Mouse (Mus musculus) embryo, embryonic 9.5 days (tissue): ENCODE data around the gene Psmd2.

Experiments
- DNase-seq: peaks from one replicate; pipeline ENCODE4 v3.0.0-alpha.2; 2017; ENCODE audit errors: extremely low spot score

The Psmd2 gene

DNA sequence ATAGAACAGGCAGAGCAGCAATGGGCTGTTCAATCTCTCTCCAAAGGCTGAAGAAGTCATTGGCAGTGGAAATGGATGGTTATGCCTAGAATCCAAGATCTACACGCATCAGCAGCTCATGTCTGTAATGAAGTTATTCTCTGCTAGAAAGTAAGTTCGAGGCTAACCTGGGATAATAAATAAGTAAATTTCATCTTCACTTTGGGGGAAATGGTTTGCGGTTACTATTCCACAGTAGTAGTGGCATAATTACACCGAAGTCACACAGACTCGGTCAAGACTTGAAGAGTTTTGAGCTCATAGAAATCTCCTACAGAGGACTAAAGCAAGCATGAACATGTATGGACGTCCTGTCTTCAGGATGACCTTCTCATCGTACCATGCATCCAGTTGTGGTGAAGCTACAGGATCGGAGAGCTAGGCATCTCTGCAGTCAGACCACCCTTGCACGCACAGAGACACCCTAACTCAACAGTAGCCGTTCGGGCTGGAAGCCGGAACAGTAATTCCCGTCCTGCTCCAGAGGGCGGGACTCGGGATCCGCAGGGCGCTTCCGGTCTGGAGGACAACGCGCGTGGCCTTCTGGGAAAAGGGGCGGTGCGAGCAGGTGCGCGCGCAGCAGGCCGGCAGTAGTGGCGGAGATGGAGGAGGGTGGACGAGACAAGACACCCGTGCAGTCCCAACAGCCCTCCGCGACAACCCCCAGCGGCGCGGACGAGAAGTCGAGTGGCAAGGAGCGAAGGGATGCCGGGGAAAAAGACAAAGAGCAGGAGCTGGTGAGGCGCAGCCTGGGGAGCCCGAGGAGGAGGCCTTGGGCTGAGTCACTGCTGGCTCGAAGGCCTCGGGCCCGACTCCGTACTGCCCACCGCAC lies at the start of gene Psmd2:
TSS of gene Psmd2 (plus strand) at position 577 of the 871 bp plus-strand sequence.
- DNase-seq = peak; percentile 96

DNA sequence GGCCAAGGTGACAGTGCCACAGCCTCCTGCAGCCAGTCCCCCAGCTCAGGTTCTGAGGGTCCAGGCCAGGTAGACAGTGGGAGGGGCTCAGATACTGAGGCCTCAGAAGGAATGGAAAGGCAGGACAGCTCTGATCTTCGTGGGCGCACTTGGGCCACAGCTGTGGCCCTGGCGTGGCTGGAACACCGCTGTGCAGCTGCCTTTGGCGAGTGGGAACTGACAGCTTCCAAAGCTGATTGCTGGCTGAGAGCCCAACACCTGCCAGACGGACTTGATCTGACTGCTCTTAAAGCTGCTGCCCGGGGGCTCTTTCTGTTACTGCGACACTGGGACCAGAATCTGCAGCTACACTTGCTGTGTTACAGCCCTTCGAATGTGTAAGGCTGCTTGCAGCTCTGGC lies 46.7 kb upstream of the Psmd2 start:
- no peak for DNase-seq

DNA sequence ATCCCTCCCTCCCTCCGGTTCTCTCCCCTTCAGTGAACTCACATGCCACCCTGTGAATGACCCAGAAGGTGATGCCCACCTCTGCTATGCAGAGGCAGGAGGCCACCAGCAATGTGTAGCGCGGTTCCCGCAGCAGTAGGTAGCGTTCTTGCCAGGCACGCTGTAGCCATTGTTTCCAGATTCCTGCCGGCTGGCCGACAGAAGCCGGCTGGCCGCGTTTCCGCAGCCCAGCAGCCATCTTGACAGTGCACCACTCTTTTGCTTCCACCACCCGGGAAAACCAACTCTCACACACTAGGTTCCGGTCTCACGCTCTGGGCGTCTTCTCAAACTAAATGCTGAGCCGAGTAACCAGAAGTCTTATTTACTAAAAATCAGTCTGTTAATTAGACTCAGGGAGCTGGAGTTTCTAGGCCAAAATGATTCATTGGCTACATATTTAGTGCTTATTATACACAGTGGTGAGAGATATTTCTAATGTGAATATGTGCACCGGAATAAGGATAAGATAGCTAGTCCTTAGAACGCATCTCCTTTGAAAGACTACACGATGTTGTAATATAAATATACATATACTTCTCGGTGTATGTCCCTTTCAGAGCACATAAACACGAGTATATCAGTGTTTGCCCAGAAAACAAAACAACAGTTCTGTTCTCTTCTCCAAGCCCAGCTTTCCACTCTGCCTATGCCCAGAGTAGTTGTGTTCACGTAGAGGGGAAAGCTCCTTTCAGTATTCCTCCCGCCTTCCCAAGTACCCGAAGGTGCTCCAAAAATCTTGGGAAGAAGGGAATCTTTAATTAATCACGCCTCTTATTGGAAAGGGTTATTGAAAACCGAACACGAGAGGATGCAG lies 40.7 kb upstream of the Psmd2 start:
- DNase-seq = peak; percentile 91

GRCm38 (mm10) chr16:20611357-20612227 lies 39.9 kb upstream of the Psmd2 start, which contains the start of the genes Eef1akmt4, Gm49333 and Alg3:
TSS of gene Eef1akmt4 (plus strand) at chr16:20611593.
TSS of gene Gm49333 (plus strand) at chr16:20611610.
TSS of gene Alg3 (minus strand) at chr16:20611735.
- peak; percentile 89 for DNase-seq

DNA sequence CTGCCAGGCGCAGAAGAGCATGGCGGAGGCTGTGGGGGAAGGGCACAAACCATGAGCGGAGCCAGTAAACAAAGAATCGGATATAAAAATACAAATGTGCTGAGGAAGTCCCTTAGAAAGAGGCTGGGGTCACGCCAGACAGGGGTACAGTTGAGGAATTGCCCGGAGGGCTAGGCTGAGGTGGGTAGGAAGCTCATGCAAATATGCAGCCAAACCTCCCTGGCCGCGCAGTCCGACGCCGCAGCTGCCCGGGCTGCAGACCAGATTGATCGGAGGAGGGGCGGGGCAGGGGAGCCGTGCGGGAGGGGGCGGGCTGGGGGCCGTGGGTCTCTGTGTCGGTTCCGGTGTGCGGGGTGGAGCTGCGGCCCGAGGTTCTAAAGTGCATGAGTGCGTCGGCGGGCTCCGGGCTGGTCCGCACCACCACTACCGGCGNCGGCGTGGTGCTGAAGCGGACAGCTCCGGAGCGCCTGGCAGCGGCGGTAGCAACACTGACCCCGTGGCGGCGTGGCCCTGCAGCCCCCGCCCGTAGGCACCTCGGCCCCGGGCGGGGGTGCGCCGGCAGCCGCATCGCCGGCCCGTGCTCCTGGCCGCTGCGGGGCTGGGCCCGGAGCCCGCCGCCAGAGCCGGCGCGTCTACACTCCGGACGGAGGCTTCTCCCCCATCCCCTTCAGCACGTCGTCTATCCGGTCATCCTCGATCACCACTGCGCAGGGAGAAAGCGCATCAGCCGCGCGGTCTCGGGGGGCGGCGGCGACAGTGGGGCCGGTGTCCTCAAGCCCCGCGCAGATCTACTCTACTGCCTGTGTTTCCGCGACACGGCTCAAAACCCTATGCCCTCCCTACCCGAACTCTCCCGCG lies 31.7 kb upstream of the Psmd2 start:
- peak; percentile 68 for DNase-seq

DNA sequence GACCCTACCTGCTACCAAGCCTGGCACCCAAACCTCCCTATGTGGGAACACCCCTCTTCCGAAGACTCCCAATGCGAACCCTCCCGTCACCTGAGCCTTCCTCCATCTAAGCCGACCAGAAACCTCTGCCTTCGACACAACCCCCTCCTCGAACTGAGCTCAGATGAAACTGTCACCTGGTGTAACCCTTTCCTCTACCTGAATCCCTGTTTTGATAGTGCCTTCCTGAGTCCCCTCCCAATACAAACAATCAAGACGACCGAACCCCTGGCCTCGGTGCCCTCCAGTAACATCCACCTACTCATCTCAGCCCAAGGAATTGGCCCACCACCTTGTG lies 31.1 kb upstream of the Psmd2 start:
- peak; percentile 27 for DNase-seq

- no peak for DNase-seq
Observed at GRCm38 (mm10) chr16:20620751-20621190, 30.7 kb upstream of the Psmd2 start.

- DNase-seq = peak; percentile 81
Observed at GRCm38 (mm10) chr16:20621191-20621990, 30.1 kb upstream of the Psmd2 start, which contains the start of gene Camk2n2. TSS of gene Camk2n2 (minus strand) at chr16:20621287.

DNA sequence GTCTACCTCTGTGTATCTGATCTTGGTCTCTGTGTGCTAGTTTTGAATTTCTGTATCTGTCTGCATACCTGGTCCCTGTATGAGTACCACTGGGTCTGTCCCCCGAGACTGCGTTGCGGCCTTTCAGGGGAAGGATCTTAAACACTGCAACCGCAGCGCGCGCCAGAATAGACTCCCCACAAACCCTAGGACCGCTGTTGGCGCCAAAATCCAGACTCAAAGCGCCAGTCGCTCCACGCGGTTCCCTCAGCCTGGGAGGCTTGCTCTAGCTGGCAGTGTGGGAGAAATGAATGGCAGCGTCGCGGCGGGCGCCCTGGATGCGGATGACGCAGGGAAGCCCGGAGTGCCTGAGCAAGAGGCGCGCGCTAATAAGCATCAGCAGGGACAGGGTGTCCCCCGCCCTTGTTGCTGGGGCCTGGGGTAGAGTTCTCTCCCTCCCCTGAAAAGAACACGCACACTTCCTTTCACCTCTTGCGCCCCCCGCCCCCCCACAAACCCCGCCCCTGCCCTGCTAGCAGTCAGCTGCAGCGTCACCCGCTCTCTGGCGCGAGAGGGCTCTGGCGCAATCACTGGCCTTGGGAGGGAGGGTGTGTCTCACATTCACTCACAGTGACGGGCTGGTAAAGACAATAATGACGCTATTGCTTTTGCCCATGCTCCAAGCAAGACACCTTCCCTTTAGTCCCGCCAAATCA lies 29.3 kb upstream of the Psmd2 start:
- peak; percentile 76 for DNase-seq

DNA sequence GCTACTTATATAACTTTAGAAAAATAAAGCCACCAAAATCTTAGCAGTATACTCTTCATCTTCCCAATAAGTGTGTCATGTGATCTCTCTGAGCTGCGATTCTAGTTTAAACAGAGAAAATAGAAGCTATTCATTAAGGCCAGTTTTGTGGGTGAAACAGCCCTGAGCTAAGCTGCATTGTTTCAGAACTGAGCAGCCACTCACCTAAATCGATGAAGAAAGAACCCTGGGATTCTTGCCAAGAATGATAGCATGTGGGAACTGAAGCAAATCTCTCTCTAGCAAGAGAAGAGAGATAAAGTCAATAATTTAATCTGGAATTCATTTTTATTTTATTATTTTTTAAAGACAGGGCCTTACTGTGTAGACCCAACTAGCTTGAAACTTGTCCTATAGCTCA lies 28.2 kb upstream of the Psmd2 start:
- no peak for DNase-seq

DNA sequence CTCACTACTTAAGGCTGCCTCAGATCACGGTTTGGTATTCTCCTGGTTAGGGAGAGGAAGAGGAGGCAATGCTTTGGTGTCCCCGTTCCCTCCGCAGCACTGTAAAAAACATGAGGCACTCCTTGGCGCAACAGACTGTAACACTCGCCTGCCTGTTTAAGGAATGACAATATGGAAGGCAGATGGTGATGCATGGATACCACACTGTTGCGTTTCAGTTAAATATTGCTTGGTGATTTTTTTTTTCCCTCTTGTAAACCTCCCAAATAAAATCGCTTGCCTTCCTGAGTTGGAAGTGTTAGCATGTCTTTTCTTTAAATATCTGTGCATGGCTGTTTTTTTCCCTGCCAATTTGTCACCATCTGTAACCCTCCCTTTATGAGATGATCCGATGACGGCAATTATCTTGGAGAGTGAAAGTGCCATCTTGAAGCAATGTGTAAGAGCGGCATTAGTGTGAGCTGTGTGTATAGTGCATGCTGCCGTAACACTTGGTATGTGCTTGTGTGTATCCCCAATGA lies 22.5 kb upstream of the Psmd2 start:
- DNase-seq = no peak

DNA sequence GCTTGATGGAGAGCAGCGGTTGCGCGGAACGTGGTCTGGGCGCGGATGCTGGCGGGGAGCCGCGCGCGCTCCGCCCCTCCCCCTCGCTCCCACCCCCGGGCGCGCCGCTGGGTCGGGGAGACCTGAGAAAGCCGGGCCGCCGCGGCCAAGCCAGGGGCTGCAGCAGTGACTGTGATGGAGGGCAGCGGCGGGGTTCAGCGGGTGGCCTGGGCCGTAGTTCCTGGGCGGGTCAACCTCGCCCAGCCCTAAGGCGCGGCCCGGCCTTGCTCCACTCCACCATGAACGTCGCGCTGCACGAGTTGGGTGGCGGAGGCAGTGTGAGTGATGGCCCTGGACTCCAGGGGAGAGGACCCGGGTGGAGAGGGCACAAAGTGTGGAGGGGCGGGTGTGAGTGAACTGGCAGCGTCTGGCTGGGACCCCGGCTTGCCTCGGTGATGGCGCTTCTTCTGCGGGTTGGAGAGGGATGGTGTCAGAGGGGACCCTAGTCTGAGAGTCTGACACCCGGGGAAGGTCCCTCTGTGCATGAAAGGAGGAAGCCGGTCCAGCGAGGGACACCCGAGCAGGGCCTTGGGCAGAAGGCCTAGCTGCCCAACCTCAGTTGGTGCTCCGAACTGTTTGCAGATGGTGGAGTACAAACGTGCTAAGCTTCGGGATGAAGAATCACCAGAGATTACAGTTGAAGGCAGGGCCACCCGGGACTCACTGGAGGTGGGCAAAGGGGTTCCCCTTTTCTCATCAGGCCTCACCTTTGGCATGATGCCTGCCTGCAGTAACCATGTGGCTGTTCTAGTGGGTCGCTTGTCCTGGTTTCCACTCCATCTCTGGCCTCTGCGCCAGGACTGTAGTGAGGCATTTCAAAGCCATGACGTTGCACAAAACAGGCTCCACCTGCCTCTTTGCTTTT lies 21.5 kb upstream of the Psmd2 start, which contains the start of gene Ece2:
TSS of gene Ece2 (plus strand) at position 98 of the 904 bp plus-strand sequence.
- DNase-seq = peak; percentile 49

GRCm38 (mm10) chr16:20637410-20637809 lies 14.0 kb upstream of the Psmd2 start:
- DNase-seq = no peak

DNA sequence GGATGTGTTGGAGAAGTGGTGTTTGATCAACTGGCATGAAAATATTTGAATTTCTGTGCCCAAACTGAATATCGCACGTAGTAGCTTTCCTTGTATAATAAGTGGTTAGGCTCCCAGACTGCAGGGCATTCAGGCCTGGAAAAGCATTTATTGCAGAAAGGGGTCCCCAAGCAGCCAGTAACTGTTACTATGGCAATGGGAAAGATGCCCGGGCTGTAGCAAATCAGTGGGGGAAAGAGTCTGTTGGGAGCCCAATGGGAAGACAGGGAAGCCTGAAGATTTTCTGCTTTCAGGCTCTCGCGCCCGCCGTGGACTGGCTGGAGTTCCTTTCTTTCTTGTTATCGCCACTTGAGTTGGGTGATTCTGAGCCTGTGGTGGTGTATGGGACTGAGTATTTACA lies 13.1 kb upstream of the Psmd2 start:
- no peak for DNase-seq

GRCm38 (mm10) chr16:20642161-20642560 lies 9.3 kb upstream of the Psmd2 start:
- DNase-seq = peak; percentile 74

- no peak for DNase-seq
Observed at GRCm38 (mm10) chr16:20643911-20644310, 7.5 kb upstream of the Psmd2 start.

- no peak for DNase-seq
Observed at GRCm38 (mm10) chr16:20651947-20652310, 477 bp downstream of the Psmd2 start.

GRCm38 (mm10) chr16:20653315-20653714 lies 1.9 kb downstream of the Psmd2 start:
- DNase-seq = no peak
